Mouse (Mus musculus) embryonic facial prominence, embryonic 10.5 days (tissue): Measurements from ENCODE around the gene Col4a1. TPM values are rescaled to one million over a fixed set of nuclear protein-coding genes. Genes with fewer than 3 reads are reported as not detected.

Source experiments
- DNase-seq: peaks from one replicate; pipeline ENCODE4 v3.0.0-alpha.2; 2017; ENCODE audit warnings: low spot score
- H3K27ac ChIP-seq: fragments of 300-500 bp; sonication (generic); replicated peaks from 2 replicates; pipeline ENCODE4 v1.5.1; 2016; ENCODE audit warnings: mild to moderate bottlenecking
- H3K27me3 ChIP-seq: fragments of 300-500 bp; sonication (generic); replicated peaks from 2 replicates; pipeline ENCODE4 v1.6.1; 2016; ENCODE audit warnings: low read depth, mild to moderate bottlenecking; ENCODE audit not compliant: poor library complexity, severe bottlenecking
- H3K36me3 ChIP-seq: fragments of 300-500 bp; sonication (generic); replicated peaks from 2 replicates; pipeline ENCODE4 v1.6.1; 2016; ENCODE audit warnings: mild to moderate bottlenecking, moderate library complexity
- H3K4me1 ChIP-seq: fragments of 300-500 bp; sonication (generic); 2 replicates; pipeline ENCODE4 v1.6.1; 2016
- H3K4me3 ChIP-seq: fragments of 300-500 bp; sonication (generic); 2 replicates; pipeline ENCODE4 v1.5.1; 2016; ENCODE audit warnings: mild to moderate bottlenecking, moderate library complexity
- H3K9me3 ChIP-seq: fragments of 300-500 bp; sonication (generic); 2 replicates; pipeline ENCODE4 v1.6.1; 2016; ENCODE audit warnings: mild to moderate bottlenecking
- WGBS: fragments of 180-500 bp; shearing (Covaris S2); methylation state at CpG from one replicate; pipeline ENCODE4 v1.1.7; 2016; 5-methylcytosine and 5-hydroxymethylcytosine counted together
- polyA plus RNA-seq: library from polyadenylated mRNA; unstranded; fragments of >200 nt; fragmentation: Nextera tagmentation; extraction: Ambion mirVana; gene quantifications from 2 replicates; pipeline ENCODE4 v1.2.1, GENCODE M21; 2016

Gene Col4a1
- polyA plus RNA-seq, 1 experiment from 2014 or later: 138 TPM

- no peak overlapping the region for H3K4me3 ChIP-seq
- H3K36me3 ChIP-seq: peaks cover 89% of the 10 kb centered on the region
- 66% methylated on average over 7 of the region's 7 CpGs for WGBS
- peaks cover 3% of the 10 kb centered on the region; the same call in 1 of the 2 replicates for H3K4me1 ChIP-seq
- H3K27me3 ChIP-seq: no peaks in the 10 kb centered on the region
- DNase-seq: no peak
- no peak overlapping the region for H3K27ac ChIP-seq
- no peaks in the 10 kb centered on the region for H3K9me3 ChIP-seq
Observed at GRCm38 (mm10) chr8:11227421-11227820, 85.2 kb downstream of the Col4a1 start.

- no peak for DNase-seq
- 91% methylated on average over 13 of the region's 13 CpGs for WGBS
- Histone ChIP-seq H3K9me3 (no peaks in the 10 kb centered on the region), H3K27me3 (no peaks in the 10 kb centered on the region), H3K4me3 (no peak overlapping the region), H3K36me3 (peaks cover 90% of the 10 kb centered on the region), H3K27ac (no peak overlapping the region), H3K4me1 (peaks cover 3% of the 10 kb centered on the region; the same call in 1 of the 2 replicates)
Observed at GRCm38 (mm10) chr8:11225577-11226434, 86.8 kb downstream of the Col4a1 start.

GRCm38 (mm10) chr8:11224178-11224577 is 88.4 kb downstream of the Col4a1 start:
- peaks cover 93% of the 10 kb centered on the region for H3K36me3 ChIP-seq
- no peak overlapping the region for H3K27ac ChIP-seq
- H3K4me1 ChIP-seq: peaks cover 3% of the 10 kb centered on the region; the same call in 1 of the 2 replicates
- no peak overlapping the region for H3K4me3 ChIP-seq
- no peaks in the 10 kb centered on the region for H3K9me3 ChIP-seq
- no peak for DNase-seq
- no peaks in the 10 kb centered on the region for H3K27me3 ChIP-seq
- 75% methylated on average over 7 of the region's 7 CpGs for WGBS

- Histone ChIP-seq H3K9me3 (no peaks in the 10 kb centered on the region), H3K4me1 (no peaks in the 10 kb centered on the region), H3K27me3 (no peaks in the 10 kb centered on the region), H3K4me3 (no peak overlapping the region), H3K27ac (no peak overlapping the region), H3K36me3 (peaks cover 96% of the 10 kb centered on the region)
- WGBS: 88% methylated on average over 5 of the region's 5 CpGs
- DNase-seq: no peak
Observed at GRCm38 (mm10) chr8:11221353-11221752, 91.3 kb downstream of the Col4a1 start.

GRCm38 (mm10) chr8:11219282-11219681 is 93.3 kb downstream of the Col4a1 start:
- H3K4me1 ChIP-seq: no peaks in the 10 kb centered on the region
- no peaks in the 10 kb centered on the region for H3K27me3 ChIP-seq
- no peak overlapping the region for H3K27ac ChIP-seq
- peaks cover 98% of the 10 kb centered on the region for H3K36me3 ChIP-seq
- no peak overlapping the region for H3K4me3 ChIP-seq
- no peak for DNase-seq
- H3K9me3 ChIP-seq: no peaks in the 10 kb centered on the region
- 92% methylated on average over 6 of the region's 6 CpGs for WGBS

- Histone ChIP-seq H3K36me3 (peaks cover 100% of the 10 kb centered on the region), H3K4me1 (no peaks in the 10 kb centered on the region), H3K9me3 (no peaks in the 10 kb centered on the region), H3K27me3 (no peaks in the 10 kb centered on the region), H3K27ac (no peak overlapping the region), H3K4me3 (no peak overlapping the region)
- WGBS: 34% methylated on average over 1 of the region's 1 CpGs
- DNase-seq: peak; percentile 67
Observed at GRCm38 (mm10) chr8:11215231-11215630, 97.4 kb downstream of the Col4a1 start.

- H3K4me1 ChIP-seq: no peaks in the 10 kb centered on the region
- DNase-seq: no peak
- no peak overlapping the region for H3K27ac ChIP-seq
- H3K9me3 ChIP-seq: no peaks in the 10 kb centered on the region
- no peaks in the 10 kb centered on the region for H3K27me3 ChIP-seq
- H3K36me3 ChIP-seq: peaks cover 100% of the 10 kb centered on the region
- WGBS: 81% methylated on average over 8 of the region's 8 CpGs
- no peak overlapping the region for H3K4me3 ChIP-seq
Observed at GRCm38 (mm10) chr8:11206509-11206908, 106.1 kb downstream of the Col4a1 start.

GRCm38 (mm10) chr8:11205532-11205931 is 107.1 kb downstream of the Col4a1 start:
- Histone ChIP-seq H3K36me3 (peaks cover 100% of the 10 kb centered on the region), H3K4me1 (no peaks in the 10 kb centered on the region), H3K27me3 (no peaks in the 10 kb centered on the region), H3K4me3 (no peak overlapping the region), H3K27ac (no peak overlapping the region), H3K9me3 (no peaks in the 10 kb centered on the region)
- DNase-seq: no peak
- 91% methylated on average over 9 of the region's 9 CpGs for WGBS

GRCm38 (mm10) chr8:11203260-11204110 is 109.1 kb downstream of the Col4a1 start:
- Histone ChIP-seq H3K4me3 (no peak overlapping the region), H3K27ac (no peak overlapping the region), H3K27me3 (no peaks in the 10 kb centered on the region), H3K9me3 (no peaks in the 10 kb centered on the region), H3K4me1 (no peaks in the 10 kb centered on the region), H3K36me3 (peaks cover 99% of the 10 kb centered on the region)
- 90% methylated on average over 12 of the region's 12 CpGs for WGBS
- DNase-seq: no peak

- DNase-seq: no peak
- 77% methylated on average over 7 of the region's 7 CpGs for WGBS
Observed at GRCm38 (mm10) chr8:11198650-11199049, 114.0 kb downstream of the Col4a1 start.

GRCm38 (mm10) chr8:11197988-11198387 is 114.6 kb downstream of the Col4a1 start:
- Histone ChIP-seq H3K4me1 (peaks cover 10% of the 10 kb centered on the region), H3K27me3 (no peaks in the 10 kb centered on the region), H3K4me3 (no peak overlapping the region), H3K9me3 (no peaks in the 10 kb centered on the region), H3K27ac (no peak overlapping the region), H3K36me3 (peaks cover 50% of the 10 kb centered on the region)
- no peak for DNase-seq
- WGBS: 85% methylated on average over 3 of the region's 3 CpGs

More at GRCm38 (mm10) chr8:11198650-11199049, 114.0 kb downstream of the Col4a1 start:
- Histone ChIP-seq H3K36me3 (peaks cover 56% of the 10 kb centered on the region), H3K4me3 (no peak overlapping the region), H3K27me3 (no peaks in the 10 kb centered on the region), H3K27ac (no peak overlapping the region), H3K9me3 (no peaks in the 10 kb centered on the region), H3K4me1 (peaks cover 8% of the 10 kb centered on the region; the same call in 1 of the 2 replicates)

GRCm38 (mm10) chr8:11197261-11197660 is 115.4 kb downstream of the Col4a1 start:
- DNase-seq: no peak
- no peaks in the 10 kb centered on the region for H3K27me3 ChIP-seq
- no peaks in the 10 kb centered on the region for H3K9me3 ChIP-seq
- H3K36me3 ChIP-seq: peaks cover 43% of the 10 kb centered on the region
- no peak overlapping the region for H3K27ac ChIP-seq
- no peak overlapping the region for H3K4me3 ChIP-seq
- WGBS: 91% methylated on average over 11 of the region's 11 CpGs
- peaks cover 15% of the 10 kb centered on the region for H3K4me1 ChIP-seq
